Mouse (Mus musculus): ENCODE measurements around the gene Txnrd2. TPM values are rescaled to one million over a fixed set of nuclear protein-coding genes. Genes with fewer than 3 reads are reported as not detected.

The Txnrd2 gene
- total RNA-seq, 1 experiment from 2014 or later, result 21.9 TPM

DNA sequence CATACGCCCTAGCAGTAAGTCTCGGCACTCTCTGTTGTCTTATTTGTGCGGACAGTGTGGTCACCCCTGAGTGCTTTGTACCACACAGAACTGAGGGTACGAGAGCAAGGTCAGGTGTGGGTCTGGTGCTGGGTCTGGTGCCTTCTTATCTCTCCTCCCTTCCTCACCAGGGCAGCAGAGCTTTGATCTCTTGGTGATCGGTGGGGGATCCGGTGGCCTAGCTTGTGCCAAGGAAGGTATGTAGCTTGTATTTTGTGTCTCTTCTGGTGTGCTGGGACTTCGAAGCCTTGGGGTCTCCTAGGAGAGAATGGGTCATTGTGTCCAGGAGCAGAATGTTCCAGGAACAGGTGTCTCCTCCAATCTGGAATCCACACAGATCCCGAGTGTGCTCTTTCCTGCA is 3.5 kb downstream of the Txnrd2 start:
- ATAC-seq (replicated peaks; ENCODE audit: insufficient number of reproducible peaks, low FRiP score, low TSS enrichment, poor library complexity, severe bottlenecking), result no peak

DNA sequence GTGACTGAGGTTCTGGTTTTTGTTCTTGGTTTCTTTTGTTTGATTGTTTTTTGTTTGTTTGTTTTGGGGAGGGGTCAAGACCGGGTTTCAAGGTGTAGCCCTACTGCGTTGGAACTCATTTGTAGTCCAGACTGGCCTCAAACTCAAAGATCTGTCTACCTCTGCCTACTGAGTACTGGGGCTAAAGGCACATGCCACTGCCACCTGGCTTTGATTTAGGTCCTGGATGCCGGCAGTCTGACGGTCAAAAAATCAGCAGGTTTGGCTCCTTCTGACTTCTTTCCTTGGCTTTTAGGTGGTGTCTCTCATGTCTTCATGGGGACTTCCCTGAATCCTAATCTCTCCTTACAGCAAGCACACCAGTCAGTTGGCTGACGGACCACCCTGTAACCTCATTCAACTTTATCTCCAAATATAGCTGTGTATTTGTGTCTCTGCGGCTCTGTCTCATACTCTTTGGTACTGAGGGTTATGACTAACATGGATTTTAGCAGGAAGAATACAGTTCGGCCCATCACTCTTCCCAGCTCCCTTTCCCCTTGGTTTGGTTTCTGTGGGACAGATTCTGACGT is 4.5 kb downstream of the Txnrd2 start:
- no peak for ATAC-seq (replicated peaks; ENCODE audit: insufficient number of reproducible peaks, low FRiP score, low TSS enrichment, poor library complexity, severe bottlenecking)

DNA sequence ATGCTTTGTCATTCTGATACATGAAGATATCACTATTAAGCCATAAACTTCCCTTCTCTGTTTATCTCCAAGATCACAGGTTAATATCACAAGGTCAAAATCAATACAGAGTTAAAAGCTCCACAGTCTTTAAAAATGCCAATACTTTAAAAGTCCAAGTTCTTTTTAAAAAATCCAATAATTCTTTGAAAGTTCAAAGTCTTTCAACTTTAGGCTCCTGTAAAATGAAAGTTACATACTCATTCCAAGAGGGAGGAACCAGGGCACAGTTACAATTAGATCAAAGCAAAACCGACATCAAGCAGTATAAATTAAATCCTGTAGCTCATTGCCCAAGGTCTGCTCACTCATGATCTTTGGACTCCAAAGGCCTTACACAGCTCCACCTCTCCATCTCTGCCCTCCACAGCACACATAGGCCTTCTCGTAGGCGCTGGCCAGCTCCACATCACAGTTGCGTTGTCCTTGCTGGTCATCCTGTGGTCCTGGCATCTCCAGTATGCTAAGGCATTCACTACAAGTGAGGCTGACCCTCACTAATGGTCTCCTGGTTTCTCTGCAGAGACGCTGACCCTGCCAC is 7.2 kb downstream of the Txnrd2 start:
- no peak for ATAC-seq (replicated peaks; ENCODE audit: insufficient number of reproducible peaks, low FRiP score, low TSS enrichment, poor library complexity, severe bottlenecking)

DNA sequence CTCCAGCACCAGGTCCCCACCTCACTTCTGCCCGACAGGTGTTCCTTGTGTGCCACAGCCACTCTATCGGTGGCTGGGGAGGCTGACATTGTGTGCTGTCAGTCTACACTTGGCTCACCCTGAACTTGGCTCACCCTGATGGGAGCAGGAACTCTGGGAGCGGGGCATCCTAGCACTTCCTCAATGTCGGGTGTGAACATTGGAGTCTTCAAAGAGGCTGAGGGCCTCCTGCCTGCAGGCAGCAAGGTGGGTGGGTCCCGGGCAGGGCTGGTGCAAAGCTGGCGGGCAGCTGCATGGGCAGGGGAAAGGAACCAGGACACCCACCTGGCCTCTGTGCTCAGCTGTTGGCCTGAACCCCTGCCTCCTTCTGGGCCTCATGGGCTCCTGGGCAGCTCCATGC is 9.9 kb downstream of the Txnrd2 start:
- ATAC-seq (replicated peaks; ENCODE audit: insufficient number of reproducible peaks, low FRiP score, low TSS enrichment, poor library complexity, severe bottlenecking), result no peak

DNA sequence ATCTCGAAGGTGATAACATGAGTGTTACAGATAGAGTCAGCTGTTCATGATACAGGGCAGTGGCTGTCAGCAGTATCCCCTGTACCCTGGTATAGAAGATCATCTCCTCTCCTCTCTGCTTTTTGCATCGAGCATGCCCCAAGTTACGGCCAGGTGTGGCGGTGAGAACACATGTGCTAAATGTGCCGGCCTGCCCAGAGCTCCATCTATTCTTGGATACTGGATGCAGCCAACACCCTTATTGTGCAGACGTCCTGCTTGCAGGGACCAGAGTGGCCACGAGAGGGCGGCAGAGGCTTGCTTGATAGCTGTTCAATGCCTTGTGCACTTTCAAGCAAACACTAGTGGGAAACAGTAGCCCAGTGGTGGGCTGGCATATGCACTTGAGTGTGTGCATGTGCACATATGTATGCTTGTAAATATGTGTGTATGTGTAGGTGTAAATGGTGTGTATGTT is 17.2 kb downstream of the Txnrd2 start:
- ATAC-seq (replicated peaks; ENCODE audit: insufficient number of reproducible peaks, low FRiP score, low TSS enrichment, poor library complexity, severe bottlenecking), result peak; percentile 89

DNA sequence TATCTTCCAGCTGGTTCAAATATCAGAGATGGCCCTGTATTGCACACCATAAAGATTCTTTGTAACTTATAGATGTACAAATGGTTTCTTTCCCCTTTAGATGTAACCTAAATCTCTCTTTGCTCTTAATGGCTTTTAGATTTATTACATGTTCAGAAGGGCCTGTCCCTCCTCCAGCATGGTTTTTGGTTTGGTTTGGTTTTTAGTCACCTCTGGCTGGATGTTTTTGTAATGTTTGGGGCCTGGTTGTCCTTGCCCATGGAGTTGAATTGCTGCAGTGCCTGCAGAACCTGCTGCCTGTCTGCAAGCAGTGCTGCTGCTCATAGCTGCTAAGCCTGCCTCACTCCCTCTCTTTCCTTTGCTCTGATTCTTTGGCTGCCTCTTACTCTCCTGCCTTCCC is 21.1 kb downstream of the Txnrd2 start:
- no peak for ATAC-seq (replicated peaks; ENCODE audit: insufficient number of reproducible peaks, low FRiP score, low TSS enrichment, poor library complexity, severe bottlenecking)

DNA sequence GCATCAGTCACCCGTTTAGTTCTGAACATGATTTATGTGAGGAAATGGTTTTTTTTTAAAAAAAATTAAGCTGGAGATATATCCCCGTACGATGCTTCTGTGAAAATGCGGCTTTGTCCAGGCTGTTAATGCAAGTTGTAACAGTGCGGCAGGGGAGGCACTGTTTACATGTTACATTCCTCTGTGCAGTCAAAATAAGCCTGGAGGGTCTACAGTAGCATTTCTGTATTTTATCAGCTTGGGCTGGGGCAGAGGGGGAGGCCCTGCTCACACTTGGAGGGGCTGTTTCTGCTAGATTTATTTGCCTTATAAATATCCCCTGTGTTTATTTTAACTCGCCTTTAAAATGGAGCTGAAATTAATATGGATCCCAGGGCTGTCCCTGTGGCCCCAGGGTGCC is 21.9 kb downstream of the Txnrd2 start:
- no peak for ATAC-seq (replicated peaks; ENCODE audit: insufficient number of reproducible peaks, low FRiP score, low TSS enrichment, poor library complexity, severe bottlenecking)

DNA sequence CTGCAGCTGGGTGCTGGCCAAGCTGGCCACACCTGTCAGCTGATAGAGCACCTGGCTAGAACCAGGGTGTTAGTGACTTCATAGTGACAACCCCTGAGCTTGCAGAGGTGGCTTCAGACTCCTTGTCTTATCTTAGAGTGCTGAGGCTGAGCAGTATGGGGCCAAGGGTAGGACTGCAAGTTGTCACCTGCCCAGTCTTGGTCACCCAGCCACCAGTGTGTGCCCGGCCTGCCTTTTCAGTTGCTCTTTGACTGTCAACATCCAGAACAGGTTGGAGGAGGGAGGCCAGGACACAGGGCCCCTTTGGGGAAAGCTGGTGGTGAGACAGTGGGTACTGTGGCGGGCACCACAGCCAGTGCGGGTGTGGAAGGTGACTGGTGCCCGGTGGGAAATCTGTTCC is 22.8 kb downstream of the Txnrd2 start:
- ATAC-seq (replicated peaks; ENCODE audit: insufficient number of reproducible peaks, low FRiP score, low TSS enrichment, poor library complexity, severe bottlenecking), result no peak

DNA sequence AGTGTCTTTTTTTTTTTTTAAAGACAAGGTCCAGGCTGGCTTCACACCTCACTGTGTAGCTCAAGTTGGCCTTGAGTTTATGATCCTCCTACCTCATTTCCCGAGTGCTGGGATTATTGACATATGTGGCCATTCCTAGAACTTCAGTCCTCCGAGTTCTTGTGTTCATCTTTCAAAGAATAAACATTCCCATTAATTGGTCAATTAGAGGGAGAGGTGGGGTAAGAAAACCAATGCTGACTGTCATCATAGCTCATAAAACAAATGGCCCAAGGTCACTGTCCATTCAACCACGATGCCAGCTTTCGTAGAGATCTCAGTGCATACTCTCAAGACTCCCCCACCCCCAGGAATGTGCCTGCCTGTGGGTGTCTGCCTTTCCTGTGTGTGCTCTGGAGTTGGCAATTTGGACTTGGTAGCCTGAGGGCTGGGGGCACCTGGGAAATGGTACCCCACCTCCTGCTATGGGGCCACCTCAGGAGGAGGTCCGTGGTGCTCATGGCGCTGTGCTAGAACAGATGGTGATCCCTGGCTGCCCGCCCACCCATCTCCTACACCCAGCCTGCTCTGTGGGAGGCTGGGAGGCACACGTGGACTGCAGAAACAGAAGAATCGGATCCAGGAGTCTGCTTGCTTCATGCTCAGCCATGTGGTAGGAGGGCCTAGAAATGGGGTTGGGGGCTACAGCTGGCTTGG is 25.4 kb downstream of the Txnrd2 start:
- no peak for ATAC-seq (replicated peaks; ENCODE audit: insufficient number of reproducible peaks, low FRiP score, low TSS enrichment, poor library complexity, severe bottlenecking)

DNA sequence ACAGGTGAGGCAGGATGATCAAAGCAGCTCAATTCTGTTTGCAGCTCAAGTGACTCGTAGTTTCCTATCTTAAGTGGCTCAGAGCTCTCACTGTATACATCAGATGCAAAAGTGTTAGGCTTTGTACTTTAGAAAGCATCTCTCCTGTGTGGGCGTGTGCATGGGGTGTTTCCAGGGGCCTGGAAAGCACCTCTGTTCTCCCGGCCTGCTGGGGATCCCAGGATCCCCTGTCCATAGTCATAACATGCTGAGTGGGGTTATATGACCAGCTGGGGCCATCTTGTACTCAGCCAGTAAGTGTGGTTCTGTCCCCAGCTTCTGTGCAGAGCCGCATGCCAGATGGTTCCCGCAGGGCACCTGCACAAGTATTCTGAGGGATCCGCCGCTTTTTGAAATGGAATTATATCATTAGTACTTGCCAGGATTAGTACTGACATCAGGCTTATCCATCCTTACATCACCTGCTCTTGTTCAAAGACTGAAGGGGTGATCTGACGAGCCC is 26.2 kb downstream of the Txnrd2 start:
- ATAC-seq (replicated peaks; ENCODE audit: insufficient number of reproducible peaks, low FRiP score, low TSS enrichment, poor library complexity, severe bottlenecking), result no peak

DNA sequence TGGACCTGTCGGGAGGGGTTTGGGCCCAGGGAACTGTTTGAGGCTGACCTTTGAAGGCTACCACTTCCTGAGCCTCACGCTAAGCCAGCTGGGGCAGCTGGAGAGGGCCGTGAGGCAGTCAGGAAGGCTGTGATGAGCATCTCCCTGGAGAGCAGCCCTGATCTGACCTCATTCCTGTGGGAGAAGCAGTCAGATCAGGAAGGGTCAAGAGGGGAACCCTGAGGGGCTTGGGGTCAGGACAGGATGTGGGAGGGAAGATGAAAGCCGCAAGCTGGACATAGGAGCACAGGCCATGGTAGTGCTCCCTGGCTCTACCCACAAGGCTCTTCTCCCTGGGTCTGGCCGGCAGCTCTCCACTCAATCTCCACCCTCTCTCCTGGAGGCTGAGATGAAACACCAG is 27.7 kb downstream of the Txnrd2 start:
- no peak for ATAC-seq (replicated peaks; ENCODE audit: insufficient number of reproducible peaks, low FRiP score, low TSS enrichment, poor library complexity, severe bottlenecking)

DNA sequence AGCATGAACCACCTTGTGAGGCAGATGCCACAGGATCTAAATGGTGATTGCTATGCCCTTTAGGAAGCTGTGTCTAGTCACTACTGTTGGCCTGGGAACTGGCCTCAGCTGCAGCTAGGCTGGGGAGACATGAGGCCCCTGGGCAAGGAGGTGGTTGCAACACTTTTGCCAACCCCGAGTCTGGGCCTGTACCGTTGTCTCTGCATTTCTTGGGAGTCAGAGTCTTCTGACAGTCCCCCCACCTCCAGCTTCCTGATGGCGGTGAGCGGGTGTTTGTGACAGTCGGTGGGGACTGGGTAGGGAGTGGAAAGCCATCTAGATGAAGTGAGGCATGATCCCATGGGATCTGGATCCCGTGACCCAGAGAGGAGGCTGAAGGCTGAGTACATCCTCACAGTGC is 29.2 kb downstream of the Txnrd2 start:
- no peak for ATAC-seq (replicated peaks; ENCODE audit: insufficient number of reproducible peaks, low FRiP score, low TSS enrichment, poor library complexity, severe bottlenecking)

DNA sequence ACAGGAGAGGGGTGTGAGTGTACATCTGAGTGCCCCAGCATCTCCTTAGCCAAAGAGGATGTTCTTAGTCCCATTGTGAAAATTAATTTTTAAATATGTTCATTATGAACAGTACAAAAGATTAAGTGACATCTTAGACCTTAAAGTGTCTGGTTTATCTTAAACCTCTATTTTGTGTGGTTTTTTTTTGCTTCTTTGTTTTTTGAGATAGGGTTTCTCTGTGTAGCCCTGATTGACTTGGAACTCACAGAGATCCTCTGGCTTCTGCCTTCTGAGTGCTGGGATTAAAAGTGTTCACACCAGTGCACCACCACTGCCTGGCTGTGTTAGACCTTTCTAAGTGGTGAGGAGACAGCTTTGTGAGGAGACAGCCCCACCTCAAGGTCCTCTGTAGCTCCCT is 32.5 kb downstream of the Txnrd2 start:
- ATAC-seq (replicated peaks; ENCODE audit: insufficient number of reproducible peaks, low FRiP score, low TSS enrichment, poor library complexity, severe bottlenecking), result no peak

DNA sequence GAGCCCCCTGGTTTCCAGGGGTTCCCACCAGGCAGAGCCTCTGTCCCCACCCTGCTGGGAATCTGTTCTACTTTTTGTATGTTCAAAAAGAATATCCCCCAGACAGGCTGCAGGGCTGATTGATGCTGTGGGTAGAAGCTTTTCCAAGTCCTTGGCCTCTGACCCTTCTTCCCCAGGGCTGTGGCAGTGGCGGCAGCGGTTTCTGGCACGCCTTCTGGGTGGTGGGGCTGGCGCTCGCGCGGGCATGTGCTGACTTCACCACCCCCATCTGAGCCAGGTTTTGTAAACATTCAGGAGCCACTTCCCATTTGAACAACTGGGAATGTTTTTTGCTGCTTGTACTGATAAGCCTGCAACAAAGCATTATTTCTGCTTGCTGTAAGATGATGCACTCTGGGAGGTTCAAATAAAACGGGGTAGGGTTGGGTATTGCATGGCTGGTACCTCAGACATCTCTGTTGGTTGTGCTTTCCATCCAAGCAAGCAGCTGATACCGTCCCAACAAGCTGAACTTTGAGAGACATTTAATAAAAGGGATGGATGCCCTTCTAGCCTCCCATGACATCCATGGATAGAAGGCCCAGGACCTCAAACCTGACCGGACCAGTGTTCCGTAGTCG is 33.3 kb downstream of the Txnrd2 start:
- no peak for ATAC-seq (replicated peaks; ENCODE audit: insufficient number of reproducible peaks, low FRiP score, low TSS enrichment, poor library complexity, severe bottlenecking)

DNA sequence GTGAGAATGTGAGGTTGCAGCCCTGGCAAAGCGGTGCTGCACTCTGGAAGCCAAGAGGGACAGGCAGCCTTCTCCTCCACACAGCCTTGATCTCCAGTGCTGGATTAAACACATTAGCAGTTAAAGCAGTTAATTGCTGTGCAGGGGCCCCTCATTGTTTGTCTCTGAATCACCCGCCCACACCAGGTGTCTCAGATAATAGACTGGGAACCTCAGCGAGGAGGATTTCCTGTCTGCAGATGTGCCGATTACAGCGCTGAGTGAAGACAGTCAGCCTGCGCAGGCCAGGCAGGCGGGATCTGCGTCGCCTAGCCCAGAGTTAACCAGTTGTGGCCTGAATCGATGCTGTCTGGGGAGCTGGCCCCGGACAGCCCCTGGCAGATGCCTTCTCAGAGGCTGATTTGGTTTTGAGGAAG is 33.8 kb downstream of the Txnrd2 start:
- no peak for ATAC-seq (replicated peaks; ENCODE audit: insufficient number of reproducible peaks, low FRiP score, low TSS enrichment, poor library complexity, severe bottlenecking)

DNA sequence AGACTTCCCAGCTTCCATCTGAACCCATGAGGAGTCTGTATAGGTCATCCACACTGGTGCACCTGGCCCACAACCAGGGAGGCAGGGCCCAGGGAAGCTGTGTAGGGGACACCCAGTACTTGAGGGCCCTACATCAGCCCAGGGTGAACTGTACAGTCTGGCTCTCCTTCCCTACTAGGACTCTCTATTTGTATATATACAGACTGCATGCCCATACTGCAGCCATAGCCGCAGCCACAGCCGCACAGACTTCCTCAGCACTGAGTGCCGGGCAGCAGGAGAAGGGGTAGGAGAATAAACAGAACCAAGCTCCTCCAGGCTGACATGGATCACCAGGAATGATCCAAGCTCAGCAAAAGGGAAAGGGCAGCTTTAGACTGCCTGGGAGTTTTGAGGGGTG is 34.6 kb downstream of the Txnrd2 start:
- no peak for ATAC-seq (replicated peaks; ENCODE audit: insufficient number of reproducible peaks, low FRiP score, low TSS enrichment, poor library complexity, severe bottlenecking)

DNA sequence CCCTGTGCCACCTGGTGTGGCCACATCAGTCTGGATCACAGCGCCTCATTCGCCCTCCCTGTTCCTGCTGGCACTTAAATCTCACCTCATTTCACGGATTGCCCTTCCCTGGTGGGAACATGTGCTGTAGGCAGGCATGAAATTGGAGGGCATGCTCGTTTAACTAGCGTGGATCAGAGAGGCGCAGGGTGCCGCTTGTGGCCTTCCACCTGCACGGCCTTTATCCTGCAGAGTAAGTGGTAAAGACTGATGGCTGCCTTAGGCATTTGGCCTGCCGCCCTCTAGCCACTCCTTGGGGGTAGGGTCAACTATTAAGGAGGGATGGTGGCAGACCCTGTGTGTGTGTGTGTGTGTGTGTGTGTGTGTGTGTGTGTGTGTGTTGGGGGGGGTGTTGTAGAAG is 35.8 kb downstream of the Txnrd2 start:
- no peak for ATAC-seq (replicated peaks; ENCODE audit: insufficient number of reproducible peaks, low FRiP score, low TSS enrichment, poor library complexity, severe bottlenecking)

DNA sequence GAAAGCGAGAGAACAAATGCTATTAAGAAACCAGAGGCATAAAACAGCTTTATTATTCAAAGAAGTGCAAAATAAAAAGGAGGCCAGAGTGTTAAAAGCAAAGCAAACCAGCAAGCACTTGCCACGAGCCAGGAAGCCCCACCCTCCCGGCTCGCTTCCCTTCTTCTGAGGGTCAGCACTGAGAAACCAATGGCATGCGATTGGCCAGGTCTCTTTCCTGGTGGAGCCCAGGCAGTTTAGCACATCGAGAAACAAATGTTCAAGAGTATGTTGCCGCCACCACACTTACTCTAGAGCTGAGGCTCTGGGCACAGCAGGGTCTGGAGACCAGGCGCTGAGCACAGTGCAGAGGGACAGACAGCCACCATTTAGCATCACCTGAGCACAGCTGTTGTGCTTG is 36.4 kb downstream of the Txnrd2 start:
- ATAC-seq (replicated peaks; ENCODE audit: insufficient number of reproducible peaks, low FRiP score, low TSS enrichment, poor library complexity, severe bottlenecking), result no peak

DNA sequence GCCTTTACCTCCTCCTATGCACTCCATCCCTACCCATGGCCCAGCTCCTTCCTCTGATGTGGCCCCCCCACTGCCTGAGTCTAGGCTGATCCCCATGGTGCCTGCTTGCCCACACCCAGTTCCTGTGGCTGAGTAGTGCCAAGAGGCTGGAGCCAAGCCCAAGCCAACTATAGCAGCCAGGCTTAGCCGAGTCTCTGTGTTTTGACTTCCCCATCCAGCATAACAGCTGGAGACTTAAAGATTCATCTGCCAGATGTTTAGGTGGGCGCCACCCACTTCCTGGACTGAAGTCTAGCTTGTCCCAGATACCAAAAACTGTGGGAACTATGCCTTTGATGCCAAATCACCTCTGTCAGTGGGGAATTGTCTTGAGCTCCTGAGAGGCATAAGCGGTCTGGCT is 38.1 kb downstream of the Txnrd2 start:
- no peak for ATAC-seq (replicated peaks; ENCODE audit: insufficient number of reproducible peaks, low FRiP score, low TSS enrichment, poor library complexity, severe bottlenecking)

DNA sequence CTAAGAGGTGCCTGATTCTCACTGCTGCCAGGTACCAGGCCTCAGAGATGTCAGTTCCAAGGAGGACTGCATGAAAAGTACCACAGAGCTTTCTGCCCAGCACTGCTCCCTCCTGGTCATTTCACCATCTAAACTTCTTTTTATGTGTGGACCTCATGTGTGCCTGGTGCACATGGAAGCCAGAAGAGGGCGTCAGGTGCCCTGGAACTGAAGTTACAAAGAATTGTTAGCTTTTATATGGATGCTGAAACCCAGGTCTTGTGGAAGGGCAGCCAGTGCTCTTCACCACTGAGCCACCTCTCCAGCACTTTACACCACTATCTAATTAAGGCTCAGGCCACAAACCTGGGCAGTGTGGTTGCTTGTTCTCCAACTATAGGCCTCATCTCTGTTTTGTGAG is 44.6 kb downstream of the Txnrd2 start:
- ATAC-seq (replicated peaks; ENCODE audit: insufficient number of reproducible peaks, low FRiP score, low TSS enrichment, poor library complexity, severe bottlenecking), result no peak
